Mouse (Mus musculus) E14TG2a.4 (cell line): ENCODE data around the gene Sfrp4.
A peak's percentile ranks its signal among the peaks of the same experiment; 100 is the strongest.

Experiments
- CTCF ChIP-seq: conservative IDR thresholded peaks from 2 replicates; pipeline ENCODE4 v1.5.1; 2014; ENCODE audit warnings: low read length
- NANOG ChIP-seq: IDR thresholded peaks from 2 replicates; pipeline ENCODE4 v1.6.1; 2014; ENCODE audit warnings: borderline replicate concordance, low read length, mixed read lengths
- POU5F1 ChIP-seq: IDR thresholded peaks from 2 replicates; pipeline ENCODE4 v1.6.1; 2014; ENCODE audit warnings: low read length, borderline replicate concordance

DNA sequence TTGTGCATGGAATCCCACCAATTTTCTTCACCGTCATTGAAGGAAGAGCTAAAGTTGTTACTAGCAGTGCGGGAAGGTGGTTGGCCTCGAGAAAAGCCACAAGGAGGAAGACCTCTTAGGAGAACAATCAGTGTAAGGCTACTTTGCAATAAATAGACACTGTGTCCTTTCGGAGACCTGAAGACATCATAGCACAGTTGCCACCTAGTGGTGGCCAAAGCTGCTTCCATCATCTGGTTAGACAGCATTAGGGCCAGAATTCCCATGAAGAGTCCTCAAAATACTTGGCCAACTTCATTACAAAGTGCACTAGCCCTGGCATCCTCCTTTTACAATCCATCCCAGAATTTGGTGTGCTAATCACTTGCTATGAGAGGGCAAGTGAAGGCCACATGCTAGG is 13.2 kb downstream of the Sfrp4 start:
- TF ChIP-seq CTCF (peak; percentile 48), NANOG (no peak), POU5F1 (no peak)
